Comparison of ENCODE assay signal across 8 mouse cellular contexts in the genomic region with DNA sequence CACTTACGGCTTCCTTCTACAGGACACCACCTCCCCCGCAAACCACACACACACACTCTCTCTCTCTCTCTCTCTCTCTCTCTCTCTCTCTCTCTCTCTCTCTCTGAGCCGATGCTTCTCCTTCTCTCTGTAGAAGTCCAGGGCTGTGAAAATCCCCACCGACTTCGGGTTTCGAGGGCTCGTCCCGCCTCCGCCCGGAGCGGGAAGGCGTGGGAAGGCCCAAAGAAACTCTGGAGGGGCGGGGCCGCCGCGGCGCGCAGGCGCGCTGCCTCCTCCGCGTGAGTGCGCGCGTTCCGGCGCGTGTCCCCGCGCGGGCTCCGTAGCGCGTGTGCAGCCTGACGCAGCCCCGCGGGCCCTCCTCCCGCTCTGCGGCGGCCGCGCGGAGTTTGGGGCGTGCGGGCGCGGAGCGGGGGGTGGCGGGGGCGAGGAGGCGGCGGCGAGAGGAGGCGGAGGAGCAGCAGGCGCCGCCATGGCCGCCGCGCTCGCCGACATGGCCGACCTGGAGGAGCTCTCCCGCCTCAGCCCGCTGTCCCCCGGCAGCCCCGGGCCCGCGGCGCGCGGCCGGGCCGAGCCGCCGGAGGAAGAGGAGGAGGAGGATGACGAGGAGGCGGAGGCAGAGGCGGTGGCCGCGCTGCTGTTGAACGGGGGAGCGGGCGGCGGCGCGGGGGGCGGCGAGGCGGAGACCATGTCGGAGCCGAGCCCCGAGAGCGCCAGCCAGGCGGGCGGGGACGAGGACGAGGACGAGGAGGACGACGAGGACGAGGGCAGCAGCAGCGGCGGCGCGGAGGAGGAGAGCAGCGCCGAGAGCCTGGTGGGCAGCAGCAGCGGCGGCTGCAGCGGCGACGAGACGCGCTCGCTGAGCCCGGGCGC. TPM values are rescaled to one million over a fixed set of nuclear protein-coding genes. Genes with fewer than 3 reads are reported as not detected.
DNase-seq lines count a peak whose midpoint lies in the region; ATAC-seq and TF ChIP-seq lines count a peak whose summit lies in the region.

No protein-coding gene starts in this region.

- H3K4me1 ChIP-seq in embryonic facial prominence, embryonic 13.5 days = peaks cover 37% of the 10 kb centered on the region
- peaks cover 25% of the 10 kb centered on the region for H3K4me1 ChIP-seq in limb, embryonic 14.5 days (ENCODE audit: control insufficient read depth, insufficient read depth, low read length)
- H3K4me1 ChIP-seq in midbrain, postnatal 0 days (ENCODE audit: insufficient read depth, low read length) = peaks cover 18% of the 10 kb centered on the region; the same call in 1 of the 2 replicates

- peak; percentile 91 for ATAC-seq in embryonic facial prominence, embryonic 13.5 days (ENCODE audit: insufficient number of reproducible peaks, insufficient read depth, low FRiP score, low TSS enrichment, low read depth)
- ATAC-seq in limb, embryonic 14.5 days (ENCODE audit: low FRiP score, low read depth) = peak; percentile 92
- ATAC-seq in midbrain, postnatal 0 days (ENCODE audit: low FRiP score) = peak; percentile 94

- H3K27ac ChIP-seq in embryonic facial prominence, embryonic 13.5 days = peak overlapping the region; percentile 95
- peak overlapping the region; percentile 97 for H3K27ac ChIP-seq in limb, embryonic 14.5 days (replicated peaks; ENCODE audit: low read depth, low read length)
- H3K27ac ChIP-seq in midbrain, postnatal 0 days (ENCODE audit: low read depth, low read length) = peak overlapping the region; percentile 98

- H3K4me2 ChIP-seq in embryonic facial prominence, embryonic 13.5 days = peak overlapping the region; percentile 77
- H3K4me2 ChIP-seq in limb, embryonic 14.5 days (replicated peaks; ENCODE audit: low read depth, low read length, severe bottlenecking) = peak overlapping the region; percentile 67
- peak overlapping the region; percentile 61 for H3K4me2 ChIP-seq in midbrain, postnatal 0 days (ENCODE audit: low read depth, low read length, poor library complexity, severe bottlenecking)

- TF ChIP-seq CTCF in midbrain, postnatal 0 days (IDR thresholded peaks at IDR 0.05) = no peak

- H3K9ac ChIP-seq in embryonic facial prominence, embryonic 13.5 days = peak overlapping the region; percentile 95
- H3K9ac ChIP-seq in limb, embryonic 14.5 days (ENCODE audit: low read depth, low read length, severe bottlenecking) = peak overlapping the region; percentile 97
- peak overlapping the region; percentile 97 for H3K9ac ChIP-seq in midbrain, postnatal 0 days (replicated peaks; ENCODE audit: low read length, poor library complexity, severe bottlenecking)

- H3K4me3 ChIP-seq in embryonic facial prominence, embryonic 13.5 days = peak overlapping the region; percentile 88
- peak overlapping the region; percentile 99 for H3K4me3 ChIP-seq in limb, embryonic 14.5 days (replicated peaks; ENCODE audit: low read length)
- H3K4me3 ChIP-seq in midbrain, postnatal 0 days (ENCODE audit: low read depth, low read length) = peak overlapping the region; percentile 98

- WGBS in embryonic facial prominence, embryonic 13.5 days = under 1% methylated on average over 94 of the region's 117 CpGs
- WGBS in limb, embryonic 14.5 days = under 1% methylated on average over 73 of the region's 117 CpGs
- WGBS in midbrain, postnatal 0 days = under 1% methylated on average over 78 of the region's 117 CpGs

- H3K36me3 ChIP-seq in embryonic facial prominence, embryonic 13.5 days = no peaks in the 10 kb centered on the region
- H3K36me3 ChIP-seq in limb, embryonic 14.5 days (ENCODE audit: control insufficient read depth, insufficient read depth, low read length) = no peaks in the 10 kb centered on the region
- H3K36me3 ChIP-seq in midbrain, postnatal 0 days (ENCODE audit: insufficient read depth, low read length) = no peaks in the 10 kb centered on the region

- H3K9me3 ChIP-seq in embryonic facial prominence, embryonic 13.5 days = no peaks in the 10 kb centered on the region
- no peaks in the 10 kb centered on the region for H3K9me3 ChIP-seq in limb, embryonic 14.5 days (ENCODE audit: control insufficient read depth, low read length)
- H3K9me3 ChIP-seq in midbrain, postnatal 0 days (ENCODE audit: low read length) = no peaks in the 10 kb centered on the region

- no peaks in the 10 kb centered on the region for H3K27me3 ChIP-seq in embryonic facial prominence, embryonic 13.5 days
- no peaks in the 10 kb centered on the region for H3K27me3 ChIP-seq in limb, embryonic 14.5 days (ENCODE audit: control insufficient read depth, insufficient read depth, low read length)
- no peaks in the 10 kb centered on the region for H3K27me3 ChIP-seq in midbrain, postnatal 0 days (ENCODE audit: insufficient read depth, low read length)

- peak; percentile 32; the same call in 1 of the 2 replicates for TF ChIP-seq POLR2A in limb, embryonic 14.5 days (IDR thresholded peaks at IDR 0.05; ENCODE audit: borderline replicate concordance, extremely low read depth, insufficient read depth, insufficient read length)

- peak; percentile 97 for DNase-seq in 3134 (ENCODE audit: extremely low read depth, insufficient read length, low spot score)
- peak; percentile 95 to 97 for DNase-seq in adrenal gland, postnatal 36 days
- peak; percentile 88 for DNase-seq in heart, adult 8-10 months (ENCODE audit: low spot score)
- peak; percentile 93 for DNase-seq in kidney, adult 9 months
- DNase-seq in limb, embryonic 14.5 days (ENCODE audit: low spot score) = peak; percentile 94
- peak; percentile 95 for DNase-seq in midbrain, postnatal 0 days (ENCODE audit: low spot score)
- peak; percentile 81 to 87 for DNase-seq in spleen, postnatal 14 days (ENCODE audit: low spot score in 2 of 2)

RNA-seq across cellular contexts. Expression of gene Aebp2, which starts 1.0 kb away (rescaled TPM):
- total RNA-seq in adrenal gland, postnatal 36 days (2021) = 10 to 100 TPM; 50.8 to 54.2 TPM
- 15.3 and 17.6 TPM in 2 replicates for polyA plus RNA-seq in embryonic facial prominence, embryonic 13.5 days (2015; fragmentation: Nextera tagmentation; extraction: Ambion mirVana)
- total RNA-seq in heart, adult 8-10 months (2022) = 10 to 100 TPM; 32.8 to 40.1 (median 34.9) TPM
- 64.1 and 67.4 TPM in 2 replicates for polyA plus RNA-seq in limb, embryonic 14.5 days (2012; rRNA removed)
- polyA plus RNA-seq in limb, embryonic 14.5 days (2014; fragmentation: Nextera tagmentation; extraction: Ambion mirVana) = 23.3 and 29.8 TPM in 2 replicates
- total RNA-seq in midbrain, postnatal 0 days (2014; rRNA removed) = 31.5 and 38.5 TPM in 2 replicates
- polyA plus RNA-seq in midbrain, postnatal 0 days (2015; fragmentation: Nextera tagmentation; extraction: Ambion mirVana) = 3.9 and 5.3 TPM in 2 replicates

Comparison
In these comparisons a context has a peak if more than half of its experiments do, and no peak if none do; other contexts are left out.
1. Peak in every context shown above with its lines: DNase-seq, ATAC-seq, H3K4me3 ChIP-seq and H3K27ac ChIP-seq.